Mouse (Mus musculus) G1E (cell line): ENCODE measurements around the gene Apaf1.

Experiments
- CTCF ChIP-seq: IDR thresholded peaks from 2 replicates; pipeline ENCODE4 v1.5.1; 2012; ENCODE audit warnings: low read depth, low read length, inconsistent platforms, mixed read lengths
- GATA1 ChIP-seq: IDR thresholded peaks from 2 replicates; pipeline ENCODE4 v1.6.1; 2012; ENCODE audit warnings: borderline replicate concordance, low read length, inconsistent platforms, mixed read lengths
- GATA2 ChIP-seq: IDR thresholded peaks from 2 replicates; pipeline ENCODE4 v1.6.1; 2012; ENCODE audit warnings: low read depth, low read length, inconsistent platforms, borderline replicate concordance
- POLR2AphosphoS5 ChIP-seq: IDR thresholded peaks from 2 replicates; pipeline ENCODE4 v1.6.1; 2012; ENCODE audit warnings: low read depth, low read length, inconsistent platforms; ENCODE audit not compliant: insufficient replicate concordance
- TAL1 ChIP-seq: conservative IDR thresholded peaks from 2 replicates; pipeline ENCODE4 v1.6.1; 2012; ENCODE audit warnings: low read depth, low read length, inconsistent platforms, mixed read lengths

DNA sequence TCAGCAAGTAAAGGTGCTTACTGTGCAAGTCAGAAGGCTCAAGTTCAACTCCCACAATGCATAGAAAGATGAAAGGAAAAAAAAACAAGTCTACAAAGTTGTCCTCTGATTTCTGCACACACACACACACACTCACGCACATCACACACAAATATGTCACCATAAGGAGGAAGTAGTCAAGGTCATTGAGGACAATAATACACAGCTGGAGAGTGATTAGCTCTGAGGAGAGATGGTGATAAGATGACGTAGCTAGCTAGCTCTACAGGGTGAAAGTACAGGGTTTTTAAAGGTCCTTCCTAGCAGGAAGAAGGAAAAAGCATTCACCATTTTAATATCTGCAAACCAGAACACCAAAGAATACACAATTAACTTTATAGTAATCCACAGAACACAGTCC, 44.8 kb upstream of the Apaf1 start:
- no peak for TF ChIP-seq GATA1
- no peak for TF ChIP-seq CTCF
- no peak for TF ChIP-seq TAL1
- no peak for TF ChIP-seq POLR2AphosphoS5
- no peak for TF ChIP-seq GATA2
